Mouse (Mus musculus): Measurements from ENCODE around the gene Frmd4a. TPM values are rescaled to one million over a fixed set of nuclear protein-coding genes. Genes with fewer than 3 reads are reported as not detected.

Frmd4a gene
- polyA plus RNA-seq, 1 experiment from 2014 or later = 3.8 TPM

DNA sequence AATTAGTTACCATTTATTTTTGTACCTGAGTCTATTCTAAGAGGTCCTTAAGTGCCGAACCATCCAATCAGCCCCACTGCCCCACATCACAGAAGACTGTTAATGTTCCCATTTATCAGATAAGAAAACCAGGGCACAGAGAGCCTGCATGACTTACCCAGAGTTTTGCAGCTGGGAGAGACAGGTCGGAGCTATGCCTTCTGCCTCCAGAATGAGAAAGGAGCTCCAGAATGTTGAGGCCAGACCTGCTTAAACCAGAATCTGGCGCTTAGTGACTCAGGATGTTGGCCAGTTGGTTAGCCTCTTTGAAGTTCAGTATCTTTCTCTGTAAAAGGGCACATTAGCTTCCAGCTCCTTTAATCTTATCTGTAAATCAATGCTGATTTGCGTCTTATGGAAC lies 422.4 kb downstream of the Frmd4a start:
- ATAC-seq (ENCODE audit: low FRiP score, low TSS enrichment) = no peak
- H3K36me3 ChIP-seq (ENCODE audit: control insufficient read depth, insufficient read depth, low read length) = no peaks in the 10 kb centered on the region
- TF ChIP-seq CTCF (IDR thresholded peaks at IDR 0.05; ENCODE audit: low read depth) (no peak), EP300 (optimal IDR thresholded peaks at IDR 0.05) (no peak)
- H3K4me3 ChIP-seq (ENCODE audit: low read depth, low read length) = no peak overlapping the region
- no peaks in the 10 kb centered on the region for H3K4me1 ChIP-seq (replicated peaks; ENCODE audit: control insufficient read depth, insufficient read depth)
- no peak for DNase-seq (ENCODE audit: low spot score)
- no peak overlapping the region for H3K9ac ChIP-seq (ENCODE audit: low read length)
- no peak overlapping the region for H3K4me2 ChIP-seq (replicated peaks; ENCODE audit: low read depth)
- no peaks in the 10 kb centered on the region for H3K27me3 ChIP-seq (ENCODE audit: control insufficient read depth, insufficient read depth, low read length)
- no peaks in the 10 kb centered on the region for H3K9me3 ChIP-seq (ENCODE audit: control insufficient read depth, low read length)
- no peak overlapping the region for H3K27ac ChIP-seq (replicated peaks)
- 66% methylated on average over 4 of the region's 4 CpGs for WGBS

DNA sequence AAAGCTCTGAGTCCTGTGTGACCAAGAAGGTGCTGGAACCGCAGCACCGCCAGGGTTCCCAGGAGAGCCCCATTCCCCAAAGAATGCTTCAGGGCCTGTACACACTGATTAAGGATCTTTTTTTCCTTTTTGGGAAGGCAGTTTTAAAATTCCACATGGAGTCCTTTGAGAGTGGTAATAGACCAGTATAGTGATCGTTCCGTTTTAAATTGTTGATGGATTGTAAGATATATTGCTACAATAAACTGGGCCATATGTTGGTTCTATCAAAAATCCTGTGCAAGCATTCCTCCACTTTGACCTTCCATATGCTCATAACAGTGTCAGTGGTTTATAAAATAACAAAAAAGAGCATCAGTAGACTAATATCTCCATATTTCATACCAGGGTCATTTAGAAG lies 424.3 kb downstream of the Frmd4a start:
- ATAC-seq (ENCODE audit: low FRiP score, low TSS enrichment) = no peak
- Histone ChIP-seq H3K27me3 (ENCODE audit: control insufficient read depth, insufficient read depth, low read length) (no peaks in the 10 kb centered on the region), H3K4me1 (replicated peaks; ENCODE audit: control insufficient read depth, insufficient read depth) (no peaks in the 10 kb centered on the region), H3K9me3 (ENCODE audit: control insufficient read depth, low read length) (no peaks in the 10 kb centered on the region), H3K9ac (ENCODE audit: low read length) (no peak overlapping the region), H3K36me3 (ENCODE audit: control insufficient read depth, insufficient read depth, low read length) (no peaks in the 10 kb centered on the region), H3K4me2 (replicated peaks; ENCODE audit: low read depth) (no peak overlapping the region), H3K4me3 (ENCODE audit: low read depth, low read length) (no peak overlapping the region), H3K27ac (replicated peaks) (no peak overlapping the region)
- DNase-seq (ENCODE audit: low spot score) = no peak
- no peak for TF ChIP-seq CTCF (IDR thresholded peaks at IDR 0.05; ENCODE audit: low read depth)
- TF ChIP-seq EP300 (optimal IDR thresholded peaks at IDR 0.05) = no peak
- 72% methylated on average over 4 of the region's 4 CpGs for WGBS

GRCm38 (mm10) chr2:4444740-4445139 lies 427.2 kb downstream of the Frmd4a start:
- no peaks in the 10 kb centered on the region for H3K36me3 ChIP-seq (ENCODE audit: control insufficient read depth, insufficient read depth, low read length)
- no peaks in the 10 kb centered on the region for H3K9me3 ChIP-seq (ENCODE audit: control insufficient read depth, low read length)
- no peaks in the 10 kb centered on the region for H3K27me3 ChIP-seq (ENCODE audit: control insufficient read depth, insufficient read depth, low read length)
- DNase-seq (ENCODE audit: low spot score) (no peak), ATAC-seq (ENCODE audit: low FRiP score, low TSS enrichment) (no peak)
- TF ChIP-seq CTCF (IDR thresholded peaks at IDR 0.05; ENCODE audit: low read depth) (no peak), EP300 (optimal IDR thresholded peaks at IDR 0.05) (no peak)
- no peaks in the 10 kb centered on the region for H3K4me1 ChIP-seq (replicated peaks; ENCODE audit: control insufficient read depth, insufficient read depth)
- no peak overlapping the region for H3K9ac ChIP-seq (ENCODE audit: low read length)
- WGBS = 78% methylated on average over 3 of the region's 3 CpGs
- H3K4me2 ChIP-seq (replicated peaks; ENCODE audit: low read depth) = no peak overlapping the region
- no peak overlapping the region for H3K4me3 ChIP-seq (ENCODE audit: low read depth, low read length)
- H3K27ac ChIP-seq (replicated peaks) = no peak overlapping the region

DNA sequence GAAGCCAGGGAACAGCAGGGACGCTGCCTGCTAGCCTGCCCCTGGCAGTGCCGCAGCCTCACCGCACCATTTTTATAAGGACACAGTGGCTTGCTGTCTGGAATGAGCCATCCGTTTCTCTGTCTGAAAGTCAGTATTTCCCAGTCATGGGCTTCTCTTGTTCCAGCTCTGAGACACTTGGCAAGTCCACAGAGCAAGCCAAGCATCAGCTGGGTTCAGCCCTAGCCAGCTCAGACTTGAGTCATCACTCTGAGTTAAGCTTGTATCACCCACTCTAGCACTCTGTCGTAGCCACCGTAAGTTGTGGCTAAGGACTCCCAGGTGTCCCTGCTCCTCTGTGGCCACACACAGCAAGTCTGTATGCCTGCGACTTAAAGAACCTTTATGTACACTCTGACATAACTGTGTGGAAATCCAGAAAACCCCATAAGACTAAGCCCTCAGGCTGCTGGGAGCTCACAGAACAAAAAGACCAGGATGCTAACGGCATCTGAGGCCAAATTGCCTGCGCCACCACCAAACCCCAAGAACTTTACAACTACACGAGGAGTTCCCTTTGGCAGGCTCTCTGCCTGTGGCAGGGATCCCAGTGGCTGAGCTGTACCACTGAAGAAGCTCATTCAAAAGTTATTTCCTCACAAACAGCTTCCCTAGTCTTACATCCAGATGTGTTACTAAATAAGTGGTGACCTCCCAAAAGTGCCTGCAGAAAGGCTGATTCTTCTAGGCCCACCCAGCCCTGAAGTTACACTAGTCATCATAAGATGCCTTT lies 428.3 kb downstream of the Frmd4a start:
- Histone ChIP-seq H3K9me3 (ENCODE audit: control insufficient read depth, low read length) (no peaks in the 10 kb centered on the region), H3K36me3 (ENCODE audit: control insufficient read depth, insufficient read depth, low read length) (no peaks in the 10 kb centered on the region), H3K4me3 (ENCODE audit: low read depth, low read length) (no peak overlapping the region), H3K27me3 (ENCODE audit: control insufficient read depth, insufficient read depth, low read length) (no peaks in the 10 kb centered on the region), H3K27ac (replicated peaks) (peak overlapping the region; percentile 8; the same call in 1 of the 2 replicates), H3K9ac (ENCODE audit: low read length) (no peak overlapping the region), H3K4me2 (replicated peaks; ENCODE audit: low read depth) (no peak overlapping the region), H3K4me1 (replicated peaks; ENCODE audit: control insufficient read depth, insufficient read depth) (no peaks in the 10 kb centered on the region)
- no peak for ATAC-seq (ENCODE audit: low FRiP score, low TSS enrichment)
- no peak for TF ChIP-seq EP300 (optimal IDR thresholded peaks at IDR 0.05)
- TF ChIP-seq CTCF (IDR thresholded peaks at IDR 0.05; ENCODE audit: low read depth) = 0 out of 2 replicates have a peak, but pooled peaks have one; percentile 1
- 60% methylated on average over 10 of the region's 10 CpGs for WGBS
- no peak for DNase-seq (ENCODE audit: low spot score)

DNA sequence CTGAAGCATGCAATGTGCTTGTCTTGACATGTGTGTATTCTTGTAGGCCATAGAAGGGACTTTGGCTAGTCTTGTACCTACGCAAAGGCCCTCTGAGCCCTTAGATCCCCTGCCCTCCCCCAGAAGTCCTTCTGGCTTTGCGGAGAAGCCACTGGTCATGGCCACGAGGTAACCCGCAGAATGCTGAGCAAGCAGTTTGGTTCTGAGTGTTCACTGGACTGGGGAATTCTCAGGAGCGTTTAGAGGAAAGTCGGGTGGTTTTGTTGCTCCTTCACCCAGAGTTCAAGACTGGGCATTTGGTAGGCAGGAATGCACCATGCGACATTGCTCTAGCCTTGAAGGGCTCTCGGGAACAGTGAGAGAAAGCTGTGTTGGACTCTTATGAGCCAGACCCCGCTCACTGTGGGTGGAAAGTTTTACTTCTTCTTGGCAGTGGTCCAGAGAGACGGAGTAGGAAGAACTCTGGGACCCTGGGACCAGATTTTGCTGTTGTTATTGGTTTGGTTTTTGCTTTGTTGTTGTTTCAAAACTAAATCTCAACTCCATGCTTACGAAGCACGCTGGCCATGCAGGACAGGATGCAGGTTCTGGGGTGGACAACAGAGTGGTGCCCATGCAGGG lies 432.5 kb downstream of the Frmd4a start:
- H3K9me3 ChIP-seq (ENCODE audit: control insufficient read depth, low read length) = no peaks in the 10 kb centered on the region
- WGBS = 63% methylated on average over 12 of the region's 12 CpGs
- no peak overlapping the region for H3K9ac ChIP-seq (ENCODE audit: low read length)
- TF ChIP-seq CTCF (IDR thresholded peaks at IDR 0.05; ENCODE audit: low read depth) (no peak), EP300 (optimal IDR thresholded peaks at IDR 0.05) (no peak)
- H3K4me2 ChIP-seq (replicated peaks; ENCODE audit: low read depth) = no peak overlapping the region
- no peak for DNase-seq (ENCODE audit: low spot score)
- H3K4me1 ChIP-seq (replicated peaks; ENCODE audit: control insufficient read depth, insufficient read depth) = no peaks in the 10 kb centered on the region; the same call in 1 of the 2 replicates
- H3K27me3 ChIP-seq (ENCODE audit: control insufficient read depth, insufficient read depth, low read length) = no peaks in the 10 kb centered on the region
- no peak overlapping the region for H3K4me3 ChIP-seq (ENCODE audit: low read depth, low read length)
- no peaks in the 10 kb centered on the region for H3K36me3 ChIP-seq (ENCODE audit: control insufficient read depth, insufficient read depth, low read length)
- ATAC-seq (ENCODE audit: low FRiP score, low TSS enrichment) = no peak
- H3K27ac ChIP-seq (replicated peaks) = no peak overlapping the region

Measured in stomach, postnatal 0 days (tissue).